Mouse (Mus musculus): ENCODE data around the gene Gm614.

The Gm614 gene

GRCm38 (mm10) chrX:101263892-101264291, at the start of gene Gm614:
Gm614 (minus strand) TSS chrX:101263992.
- DNase-seq (ENCODE audit: low read depth, low spot score), result no peak

GRCm38 (mm10) chrX:101309299-101309698, 45.5 kb upstream of the Gm614 start:
- DNase-seq (ENCODE audit: low read depth, low spot score), result no peak

- DNase-seq (ENCODE audit: low read depth, low spot score), result no peak
These were observed 40.9 kb upstream of the Gm614 start for GRCm38 (mm10) chrX:101304646-101305045.

GRCm38 (mm10) chrX:101301654-101302053, 37.9 kb upstream of the Gm614 start:
- no peak for DNase-seq (ENCODE audit: low read depth, low spot score)

GRCm38 (mm10) chrX:101300427-101301030, 36.7 kb upstream of the Gm614 start:
- no peak for DNase-seq (ENCODE audit: low read depth, low spot score)

- DNase-seq (ENCODE audit: low read depth, low spot score), result no peak
These were observed 36.0 kb upstream of the Gm614 start for GRCm38 (mm10) chrX:101299473-101300426.

GRCm38 (mm10) chrX:101299055-101299454, 35.3 kb upstream of the Gm614 start, which contains the start of gene Nlgn3:
Nlgn3 (plus strand) TSS chrX:101299168.
- no peak for DNase-seq (ENCODE audit: low read depth, low spot score)

GRCm38 (mm10) chrX:101290111-101290510, 26.3 kb upstream of the Gm614 start:
- DNase-seq (ENCODE audit: low read depth, low spot score), result no peak

- DNase-seq (ENCODE audit: low read depth, low spot score), result no peak
These were observed 25.2 kb upstream of the Gm614 start for GRCm38 (mm10) chrX:101289037-101289436.

GRCm38 (mm10) chrX:101288432-101288831, 24.6 kb upstream of the Gm614 start:
- DNase-seq (ENCODE audit: low read depth, low spot score), result no peak

GRCm38 (mm10) chrX:101287543-101287942, 23.8 kb upstream of the Gm614 start:
- DNase-seq (ENCODE audit: low read depth, low spot score), result no peak

- no peak for DNase-seq (ENCODE audit: low read depth, low spot score)
These were observed 22.3 kb upstream of the Gm614 start for GRCm38 (mm10) chrX:101285953-101286670.

GRCm38 (mm10) chrX:101285534-101285933, 21.7 kb upstream of the Gm614 start:
- peak; percentile 20 for DNase-seq (ENCODE audit: low read depth, low spot score)

GRCm38 (mm10) chrX:101282813-101283212, 19.0 kb upstream of the Gm614 start:
- DNase-seq (ENCODE audit: low read depth, low spot score), result no peak

- DNase-seq (ENCODE audit: low read depth, low spot score), result peak; percentile 58
These were observed 10.3 kb upstream of the Gm614 start, which contains the start of gene Med12 for GRCm38 (mm10) chrX:101273875-101274738. Med12 (plus strand) TSS chrX:101274030.

- no peak for DNase-seq (ENCODE audit: low read depth, low spot score)
These were observed 9.6 kb upstream of the Gm614 start for GRCm38 (mm10) chrX:101273410-101273809.

GRCm38 (mm10) chrX:101268755-101269124, 4.9 kb upstream of the Gm614 start, which contains the start of gene Gm20489:
Gm20489 (minus strand) TSS chrX:101269023.
- no peak for DNase-seq (ENCODE audit: low read depth, low spot score)

- DNase-seq (ENCODE audit: low read depth, low spot score), result no peak
These were observed 4.4 kb upstream of the Gm614 start, which contains the start of gene Il2rg for GRCm38 (mm10) chrX:101268025-101268754. Il2rg (minus strand) TSS chrX:101268255.

- DNase-seq (ENCODE audit: low read depth, low spot score), result no peak
These were observed 2.8 kb upstream of the Gm614 start for GRCm38 (mm10) chrX:101266631-101267030.

Data from WW6 (cell line).